Mouse (Mus musculus): ENCODE data around the gene Washc1.
"Not testable (repeated sequence)": the region's sequence is repeated elsewhere in the genome, so short reads cannot be mapped to it uniquely, and the experiment has no call there.

Washc1 gene

DNA sequence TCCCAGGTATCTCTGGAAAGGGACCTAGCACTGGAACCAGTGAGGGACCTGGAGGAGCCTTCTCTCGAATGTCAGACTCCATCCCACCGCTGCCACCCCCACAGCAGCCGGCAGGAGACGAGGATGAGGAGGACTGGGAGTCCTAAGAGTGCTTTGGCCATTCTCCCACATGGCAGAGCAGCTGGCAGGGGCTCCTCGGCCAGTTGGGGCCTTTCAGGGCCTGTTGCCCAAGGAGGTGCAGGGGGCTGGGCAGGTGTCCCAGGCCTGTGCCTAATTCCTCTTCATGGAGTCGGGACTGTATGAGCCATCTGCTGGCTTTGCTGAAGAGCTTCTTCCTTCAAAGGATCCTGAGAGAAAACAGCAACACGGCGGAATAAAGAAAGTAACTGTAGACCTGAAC is 7.6 kb downstream of the Washc1 start:
- DNase-seq = no peak

DNA sequence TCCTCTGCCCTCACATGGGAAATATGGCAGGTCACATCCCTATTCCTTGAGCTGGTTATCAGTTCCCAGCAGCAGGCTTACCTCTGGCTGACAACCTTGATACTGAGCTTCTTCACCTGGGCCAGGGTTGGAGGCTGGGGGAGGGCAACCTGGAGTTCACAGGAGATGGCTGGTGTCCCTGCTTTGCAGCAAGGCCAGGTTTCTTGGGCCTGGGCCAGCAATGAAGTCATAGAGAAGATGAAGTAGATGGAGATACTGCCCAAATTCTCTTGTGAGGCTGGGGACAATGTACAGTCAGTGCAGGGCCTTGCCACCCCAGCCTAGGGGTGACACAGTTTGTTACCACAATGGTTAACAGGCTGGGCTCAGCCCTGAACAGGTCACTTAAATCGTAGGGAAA is 9.4 kb downstream of the Washc1 start:
- DNase-seq = no peak

DNA sequence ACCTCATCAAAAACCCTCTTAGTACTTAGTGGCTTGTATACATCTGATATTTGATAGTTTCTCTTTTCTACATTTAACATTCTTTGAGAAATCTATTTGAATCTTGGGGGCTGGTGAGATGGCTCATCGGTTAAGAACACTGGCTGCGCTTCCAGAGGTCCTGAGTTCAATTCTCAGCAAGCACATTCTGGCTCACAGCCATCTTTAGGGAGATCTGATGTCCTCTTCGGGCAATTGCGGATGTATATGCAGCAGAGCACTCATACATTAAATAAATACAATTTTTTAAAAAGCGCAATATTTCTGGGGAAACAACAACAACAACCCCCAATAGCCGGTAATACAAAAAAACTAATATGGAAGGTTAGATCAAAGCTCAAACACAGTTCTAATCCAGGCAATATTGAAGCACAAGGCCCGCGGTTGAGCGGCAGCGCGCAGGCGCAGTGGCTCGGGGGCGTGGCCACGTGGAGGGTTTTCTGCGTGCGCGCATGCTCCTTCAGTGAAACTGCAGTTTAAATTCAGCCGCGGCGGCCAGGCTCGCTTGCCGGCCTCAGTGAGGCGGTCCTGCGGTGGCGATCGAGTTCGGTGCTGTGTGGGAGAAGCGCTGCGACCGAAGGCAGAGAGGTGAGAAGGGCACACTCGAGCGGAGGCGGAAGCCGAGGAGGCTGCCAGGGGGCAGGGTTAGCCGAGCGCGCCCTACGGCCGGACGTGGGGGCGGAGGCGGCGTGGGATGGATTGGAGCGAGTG is 11.9 kb downstream of the Washc1 start, which contains the start of gene Ddx11:
Ddx11 (plus strand) TSS at position 455 of the 750 bp plus-strand sequence.
- DNase-seq = peak; percentile 94

DNA sequence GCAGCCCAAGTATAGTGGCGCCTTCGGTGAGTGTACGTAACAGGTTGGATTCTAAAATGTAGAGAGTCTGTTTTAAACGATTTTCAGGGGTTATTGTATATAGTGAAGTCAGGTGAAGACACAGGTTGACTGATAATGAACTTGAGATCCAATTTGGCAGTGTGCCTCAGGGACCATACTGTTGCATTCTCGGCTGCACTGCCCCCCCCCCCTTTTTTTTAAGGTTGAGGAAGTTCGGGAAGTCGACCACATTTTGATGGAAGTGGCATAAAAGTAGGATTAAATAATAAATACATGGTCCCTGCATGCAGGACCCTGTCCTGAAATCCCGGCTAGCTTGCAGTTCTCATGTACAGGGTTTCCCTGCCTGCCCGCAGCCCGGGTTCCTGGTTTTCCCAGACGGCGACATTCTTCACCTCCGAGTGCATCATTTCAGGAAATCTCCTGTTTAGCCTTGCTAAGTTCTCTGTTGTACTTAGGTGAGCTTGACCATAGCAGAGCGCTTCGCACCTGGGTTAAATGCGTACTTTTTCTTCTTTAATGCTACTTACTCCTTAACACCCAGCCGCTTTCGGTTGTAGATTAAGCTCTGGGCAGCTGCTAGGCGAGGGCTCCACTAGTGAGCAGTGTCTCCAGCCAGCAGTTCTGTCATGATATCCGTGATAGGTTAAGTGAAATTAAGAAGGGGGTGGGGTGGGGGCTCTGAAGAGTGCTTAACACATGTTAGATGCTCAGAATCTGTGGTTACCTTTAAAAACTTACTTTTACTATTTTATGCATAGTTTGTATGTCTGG is 12.7 kb downstream of the Washc1 start:
- no peak for DNase-seq

DNA sequence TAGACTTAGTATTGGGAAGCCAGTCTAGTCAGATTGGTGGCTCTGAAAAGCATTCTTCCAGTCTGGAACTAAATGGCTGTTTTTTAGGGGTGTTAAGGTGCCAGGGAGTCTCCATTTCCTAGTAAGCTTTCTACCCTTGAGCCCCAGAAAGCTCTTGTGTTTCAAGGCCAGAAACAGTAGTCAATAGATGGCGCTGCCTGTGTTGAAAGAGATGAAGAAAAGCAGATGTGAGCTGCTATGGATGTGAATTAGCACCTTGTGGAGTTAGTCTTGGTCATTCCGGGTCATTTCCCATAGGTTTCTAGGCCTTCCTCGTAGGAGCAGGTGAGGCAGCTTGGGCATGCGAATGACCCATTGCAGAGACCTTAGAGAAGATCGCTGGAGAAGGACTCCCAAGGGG is 13.9 kb downstream of the Washc1 start:
- no peak for DNase-seq

DNA sequence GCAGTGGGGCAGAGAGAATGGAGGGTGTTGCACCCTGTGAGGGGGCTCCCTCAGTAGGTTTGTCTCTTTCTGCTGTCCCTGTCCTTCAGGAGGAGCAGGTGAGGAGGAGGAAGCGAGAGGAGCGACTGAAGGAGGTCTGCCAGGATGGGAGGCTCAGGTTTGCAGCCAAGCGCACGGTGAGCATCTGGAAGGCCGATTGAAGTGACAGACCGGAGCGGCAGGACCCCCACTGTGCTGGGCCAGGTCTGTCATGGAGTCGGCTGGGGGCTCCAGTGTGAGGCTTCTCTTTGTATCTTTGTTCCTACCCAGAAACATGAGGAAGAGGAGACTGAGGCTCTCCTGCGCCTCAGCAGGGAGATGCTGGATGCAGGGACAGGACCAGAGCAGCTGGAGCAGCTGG is 19.0 kb downstream of the Washc1 start:
- DNase-seq = no peak

DNA sequence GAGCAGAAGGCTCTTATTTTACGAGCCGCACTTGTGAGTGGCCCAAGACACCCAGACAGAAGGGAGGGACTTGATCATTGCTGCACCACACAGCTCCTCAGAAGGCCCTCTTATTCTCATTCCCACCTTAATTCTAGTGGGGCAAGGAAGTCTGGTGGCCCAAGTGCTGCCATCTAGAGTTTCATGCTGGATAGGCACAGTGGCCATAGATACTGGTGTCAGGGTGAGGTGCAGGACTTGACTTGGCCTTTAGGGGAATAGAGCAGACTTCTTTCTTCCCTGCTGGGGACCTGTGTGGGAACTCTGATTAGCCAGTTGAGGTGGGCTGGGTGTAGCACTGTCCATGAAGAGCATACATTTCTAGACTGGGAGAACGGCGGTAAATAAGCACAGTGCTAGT is 19.9 kb downstream of the Washc1 start:
- peak; percentile 26 for DNase-seq

DNA sequence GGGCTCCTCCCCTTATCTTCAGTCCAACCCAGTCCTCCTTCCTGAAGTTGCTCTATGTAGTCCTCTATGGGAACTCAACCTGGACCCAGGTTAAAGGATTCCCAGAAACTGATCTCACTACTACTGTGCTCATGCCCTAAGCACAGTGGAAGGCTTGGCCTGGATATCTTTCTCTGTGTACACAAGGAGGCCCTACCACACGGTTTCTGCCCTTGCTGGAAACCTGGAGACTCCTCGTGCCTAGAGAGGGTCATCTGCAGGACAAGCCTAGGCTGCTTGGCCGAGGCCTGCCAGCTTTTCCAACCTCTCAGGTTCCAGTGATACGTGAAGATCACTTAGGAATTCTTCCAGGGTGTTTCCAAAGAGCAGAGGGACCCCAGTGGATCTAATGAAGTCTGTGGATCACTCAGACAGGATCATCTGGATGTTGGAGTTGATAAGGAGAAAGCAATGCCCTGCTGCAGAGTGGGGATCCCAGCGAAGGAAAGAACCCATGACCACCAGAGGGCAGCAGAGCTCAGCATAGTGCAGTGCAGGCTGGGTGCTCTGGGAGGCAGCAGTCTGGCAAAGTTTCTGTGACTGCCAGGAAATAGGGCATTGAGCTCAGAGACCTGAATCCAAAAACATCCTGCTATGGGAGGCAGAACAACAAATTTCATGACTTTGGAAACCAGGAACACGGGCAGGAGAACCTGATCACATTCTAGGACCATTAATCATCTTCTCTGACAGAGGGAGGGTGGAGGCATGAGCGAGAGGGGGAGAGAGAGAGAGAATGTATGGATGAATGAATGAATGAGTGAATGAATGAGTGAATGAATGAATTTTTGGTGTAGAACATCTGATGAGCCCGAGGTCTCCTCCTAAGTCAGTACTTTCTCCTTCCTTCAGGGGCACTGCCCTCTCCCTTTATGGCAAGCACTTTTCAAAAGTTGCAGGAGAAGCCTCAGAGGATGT is 41.6 kb downstream of the Washc1 start:
- not testable (repeated sequence) for DNase-seq

DNA sequence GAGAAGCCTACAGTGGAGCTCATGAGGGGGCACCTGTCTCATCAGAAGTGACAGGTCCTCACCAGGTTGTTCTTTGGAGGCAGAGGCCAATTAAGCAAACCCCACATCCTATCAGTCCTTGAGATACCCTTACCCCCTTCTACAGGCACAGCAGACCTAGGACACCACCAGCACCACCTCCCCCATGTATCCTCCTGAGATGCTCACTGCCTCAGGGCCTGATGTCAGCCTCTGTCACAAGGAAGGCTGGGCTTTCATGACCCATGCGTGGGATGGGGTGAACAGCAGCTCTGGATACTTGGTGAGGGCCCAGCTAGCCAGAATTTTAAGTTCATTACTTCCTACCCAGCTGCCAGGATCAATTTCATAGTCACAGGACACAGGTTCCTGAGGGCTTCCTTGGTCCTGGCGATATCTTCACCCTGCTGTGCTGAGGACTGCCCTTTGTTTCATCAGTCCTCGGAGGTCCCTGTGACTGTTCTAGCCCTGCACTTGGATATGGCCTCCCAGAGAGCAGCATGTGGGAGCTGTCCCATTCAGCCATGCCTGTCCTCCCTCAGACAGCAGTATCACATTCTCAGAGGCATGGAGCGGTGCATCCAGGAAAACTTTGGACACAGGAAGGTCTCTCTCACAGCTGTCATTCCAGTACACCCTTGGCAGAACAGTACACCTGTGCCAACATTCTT is 42.5 kb downstream of the Washc1 start:
- DNase-seq = not testable (repeated sequence)

DNA sequence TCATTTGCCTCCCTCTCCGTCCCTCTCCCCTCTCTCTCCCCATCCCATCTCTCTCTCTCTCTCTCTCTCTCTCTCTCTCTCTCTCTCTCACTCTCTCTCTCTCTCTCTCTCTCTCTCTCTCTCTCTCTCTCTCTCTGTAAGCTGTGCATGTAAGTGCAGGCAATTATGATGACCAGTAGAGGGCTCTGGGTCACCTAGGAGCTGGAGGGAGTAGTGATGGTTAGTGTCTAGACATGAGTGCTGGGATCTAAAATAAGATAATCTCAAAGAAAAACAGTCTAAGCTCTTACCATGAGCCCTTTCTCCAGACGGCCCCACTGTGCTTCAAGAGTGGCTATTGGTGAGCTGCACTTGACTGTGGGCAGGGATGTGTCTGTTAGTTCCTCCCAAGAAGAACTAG is 43.5 kb downstream of the Washc1 start:
- no peak for DNase-seq

DNA sequence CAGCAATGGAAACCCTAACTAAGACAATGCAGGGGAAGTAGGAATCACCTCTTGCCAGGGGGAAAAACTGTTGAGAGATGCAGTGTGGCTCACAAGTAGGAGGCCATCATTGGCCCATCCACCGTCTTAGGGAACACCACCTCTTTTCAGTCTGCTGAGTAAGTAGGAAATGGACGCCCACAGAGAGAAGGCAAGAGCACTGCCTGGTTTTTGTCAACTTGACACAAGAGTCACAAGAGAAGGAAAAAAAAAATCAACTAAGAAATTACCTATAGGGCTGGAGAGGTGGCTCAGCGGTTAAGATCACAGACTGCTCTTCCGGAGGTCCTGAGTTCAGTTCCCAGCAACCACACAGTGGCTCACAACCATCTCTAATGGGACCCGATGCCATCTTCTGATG is 46.9 kb downstream of the Washc1 start:
- no peak for DNase-seq

DNA sequence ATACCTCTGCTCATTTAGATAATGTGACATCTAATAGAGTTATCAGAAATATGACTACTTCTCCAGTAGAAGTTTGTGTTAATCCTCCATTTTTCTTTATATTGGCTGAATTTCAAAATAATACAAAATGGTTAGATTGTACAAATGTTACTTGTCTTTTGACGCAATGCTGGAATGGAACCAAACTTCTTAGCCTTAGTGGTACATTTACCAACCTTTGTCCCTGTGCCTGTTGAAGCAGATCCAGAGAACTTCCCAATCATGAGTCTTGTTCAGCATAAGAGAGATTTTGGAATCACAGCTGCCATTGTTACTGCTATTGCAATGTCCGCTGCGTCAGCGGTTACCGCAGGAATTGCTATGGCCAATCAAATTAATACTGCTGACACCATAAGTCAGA is 55.8 kb downstream of the Washc1 start:
- DNase-seq = not testable (repeated sequence)

All from lung, postnatal 10 days (tissue).